Mouse (Mus musculus) CH12.LX (cell line): ENCODE results near the gene Dhdh.

Experiments used
- CTCF ChIP-seq, 2 experiments: IDR thresholded peaks in 1 of 2; conservative IDR thresholded peaks in 1 of 2; 2 replicates each; pipeline ENCODE4 v1.5.1; 2011 to 2012; ENCODE audit warnings: low read depth in 2 of 2, low read length in 2 of 2, improper control_type of control experiment in 1 of 2, inconsistent platforms in 1 of 2, mild to moderate bottlenecking in 1 of 2, moderate library complexity in 1 of 2
- ELF1 ChIP-seq: IDR thresholded peaks from 2 replicates; pipeline ENCODE4 v1.6.1; 2014; ENCODE audit warnings: low read depth, mild to moderate bottlenecking, inconsistent platforms, low read length, improper control_type of control experiment
- EP300 ChIP-seq: IDR thresholded peaks from 2 replicates; pipeline ENCODE4 v1.6.1; 2011; ENCODE audit warnings: low read length, improper control_type of control experiment
- KAT2A ChIP-seq: IDR thresholded peaks from 2 replicates; pipeline ENCODE4 v1.6.1; 2012; ENCODE audit warnings: low read length, improper control_type of control experiment, inconsistent platforms; ENCODE audit not compliant: insufficient replicate concordance
- POLR2A ChIP-seq: IDR thresholded peaks from 2 replicates; pipeline ENCODE4 v1.6.1; 2011; ENCODE audit warnings: low read depth, mild to moderate bottlenecking, improper control_type of control experiment, low read length
- ZKSCAN1 ChIP-seq: IDR thresholded peaks from 2 replicates; pipeline ENCODE4 v1.6.1; 2012; ENCODE audit warnings: low read depth, inconsistent platforms, low read length, improper control_type of control experiment, borderline replicate concordance

GRCm38 (mm10) chr7:45455932-45456696 lies 32.5 kb downstream of the Dhdh start:
- TF ChIP-seq ZKSCAN1 (no peak), EP300 (no peak), POLR2A (no peak), CTCF (conservative IDR thresholded peaks at IDR 0.05 in 1 of 2, IDR thresholded peaks at IDR 0.05 in 1 of 2; ENCODE audit: low read depth in 2 of 2, low read length in 2 of 2) (no peak), ELF1 (no peak), KAT2A (no peak)
